Mouse (Mus musculus) midbrain, embryonic 11.5 days (tissue): ENCODE results near the gene Htr3b. TPM values are rescaled to one million over a fixed set of nuclear protein-coding genes. Genes with fewer than 3 reads are reported as not detected.

Source experiments
- ATAC-seq: fragments of 200-750 bp; cut with Nextera tagmentation; 2 replicates; pipeline ENCODE4 v1.8.0; 2017; ENCODE audit warnings: moderate TSS enrichment, moderate library complexity; ENCODE audit not compliant: low FRiP score
- DNase-seq: peaks from one replicate; pipeline ENCODE4 v3.0.0; 2015; ENCODE audit warnings: low spot score; ENCODE audit errors: missing footprints
- H3K27ac ChIP-seq: fragments of 300-500 bp; sonication (generic); 2 replicates; pipeline ENCODE4 v1.5.1; 2014; ENCODE audit warnings: low read depth, low read length
- H3K27me3 ChIP-seq: fragments of 300-500 bp; sonication (generic); 2 replicates; pipeline ENCODE4 v1.6.1; 2014; ENCODE audit warnings: mild to moderate bottlenecking, low read length, moderate library complexity, mixed read lengths; ENCODE audit not compliant: control insufficient read depth, insufficient read depth
- H3K36me3 ChIP-seq: fragments of 300-500 bp; sonication (generic); 2 replicates; pipeline ENCODE4 v1.6.1; 2014; ENCODE audit warnings: mild to moderate bottlenecking, low read length, moderate library complexity, mixed read lengths; ENCODE audit not compliant: control insufficient read depth, insufficient read depth
- H3K4me1 ChIP-seq: fragments of 300-500 bp; sonication (generic); 2 replicates; pipeline ENCODE4 v1.6.1; 2014; ENCODE audit warnings: low read length; ENCODE audit not compliant: control insufficient read depth, insufficient read depth
- H3K4me2 ChIP-seq: fragments of 300-500 bp; sonication (generic); 2 replicates; pipeline ENCODE4 v1.6.1; 2014; ENCODE audit warnings: mild to moderate bottlenecking, moderate library complexity
- H3K4me3 ChIP-seq: fragments of 300-500 bp; sonication (generic); 2 replicates; pipeline ENCODE4 v1.5.1; 2014; ENCODE audit warnings: low read depth, low read length
- H3K9ac ChIP-seq: fragments of 300-500 bp; sonication (generic); 2 replicates; pipeline ENCODE4 v1.6.1; 2014; ENCODE audit warnings: low read length
- H3K9me3 ChIP-seq: fragments of 300-500 bp; sonication (generic); 2 replicates; pipeline ENCODE4 v1.6.1; 2016; ENCODE audit warnings: low read length; ENCODE audit not compliant: control insufficient read depth
- WGBS: fragments of 180-500 bp; shearing (Covaris S2); extraction: QIAGEN DNeasy Blood & Tissue Kit; methylation state at CpG from one replicate; pipeline ENCODE4 v1.1.7; 2014; 5-methylcytosine and 5-hydroxymethylcytosine counted together
- polyA plus RNA-seq: library from polyadenylated mRNA; unstranded; fragments of >200 nt; fragmentation: Nextera tagmentation; extraction: Ambion mirVana; gene quantifications from 2 replicates; pipeline ENCODE4 v1.2.1, GENCODE M21; 2014

The Htr3b gene
- polyA plus RNA-seq = 0.08 TPM in 1 of 2 replicates, not detected in the other

DNA sequence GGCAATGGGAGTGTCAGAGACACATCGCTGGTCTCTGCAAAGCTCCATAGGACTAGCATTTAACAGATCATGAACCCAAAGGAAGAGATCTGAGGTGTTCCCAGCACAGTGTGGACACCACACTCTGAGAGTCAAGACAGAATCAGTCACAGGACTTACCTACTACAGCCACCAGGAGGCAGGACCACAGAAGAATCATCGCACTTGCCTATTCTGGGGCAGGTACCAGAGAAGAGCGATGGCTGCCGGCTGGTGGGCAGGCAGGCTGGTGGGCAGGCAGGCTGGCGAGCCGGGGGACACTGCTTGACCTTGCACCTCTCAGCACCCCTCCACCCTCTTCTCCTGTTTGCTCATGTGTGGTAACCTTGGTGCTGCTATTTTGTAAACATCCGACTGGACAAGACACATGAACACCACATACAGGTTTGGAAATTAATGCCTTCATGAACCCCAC lies at the start of gene Htr3b:
Gene Htr3b (minus strand): TSS at position 404 of the 454 bp plus-strand sequence.
- H3K4me3 ChIP-seq = no peak within 1 kb of the TSS
- no peak within 1 kb of the TSS for H3K27ac ChIP-seq
- H3K36me3 ChIP-seq = no peaks in the 10 kb centered on the region
- no peak for ATAC-seq
- H3K9me3 ChIP-seq = no peaks in the 10 kb centered on the region
- H3K4me1 ChIP-seq = no peaks in the 10 kb centered on the region
- DNase-seq = peak; percentile 79
- H3K4me2 ChIP-seq = no peak within 1 kb of the TSS
- no peaks in the 10 kb centered on the region for H3K27me3 ChIP-seq
- H3K9ac ChIP-seq = no peak within 1 kb of the TSS
- WGBS = 62% methylated on average over 7 of the region's 7 CpGs

DNA sequence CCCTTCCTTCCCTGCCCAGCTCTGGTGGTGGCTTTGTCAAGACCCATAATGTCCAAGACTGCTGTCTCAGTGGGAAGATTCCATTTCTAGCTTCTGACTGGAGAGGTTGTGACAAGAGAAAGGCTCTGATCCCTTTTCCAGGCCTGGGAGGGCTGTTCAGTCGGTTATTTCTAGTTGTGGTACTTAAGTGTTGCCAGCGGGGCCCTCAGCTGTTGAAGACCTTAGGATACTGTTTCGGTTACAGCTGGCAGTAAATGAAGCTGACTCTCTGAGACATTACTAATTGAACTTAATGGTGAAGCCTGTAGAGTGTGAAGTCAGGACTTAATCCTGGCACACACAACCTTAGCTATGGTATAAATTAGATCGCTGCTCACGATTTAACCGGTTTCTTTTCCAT lies 34.5 kb upstream of the Htr3b start:
- ATAC-seq (no peak), DNase-seq (peak; percentile 76)
- H3K4me1 ChIP-seq = no peaks in the 10 kb centered on the region
- no peaks in the 10 kb centered on the region for H3K27me3 ChIP-seq
- peaks cover 1% of the 10 kb centered on the region; the same call in 1 of the 2 replicates for H3K36me3 ChIP-seq
- WGBS = 85% methylated on average over 6 of the region's 6 CpGs
- H3K4me3 ChIP-seq = no peak overlapping the region
- no peak overlapping the region for H3K4me2 ChIP-seq
- no peak overlapping the region for H3K9ac ChIP-seq
- H3K27ac ChIP-seq = no peak overlapping the region
- H3K9me3 ChIP-seq = no peaks in the 10 kb centered on the region

DNA sequence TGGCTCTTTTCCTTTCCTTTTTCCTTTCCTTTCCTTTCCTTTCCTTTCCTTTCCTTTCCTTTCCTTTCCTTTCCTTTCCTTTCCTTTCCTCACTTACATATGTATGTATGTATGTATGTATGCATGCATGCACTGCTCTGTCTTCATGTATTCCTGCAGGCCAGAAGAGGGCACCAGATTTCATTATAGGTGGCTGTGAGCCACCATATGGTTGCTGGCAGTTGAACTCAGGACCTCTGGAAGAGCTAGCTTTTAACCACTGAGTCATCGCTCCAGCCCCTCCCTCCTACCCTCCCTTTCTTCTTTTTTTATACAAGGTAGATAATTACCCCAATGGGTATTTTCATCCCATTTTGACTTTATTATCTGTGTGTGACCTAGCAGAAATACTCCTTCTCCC lies 30.9 kb upstream of the Htr3b start:
- no peak for ATAC-seq
- H3K27ac ChIP-seq = no peak overlapping the region
- H3K27me3 ChIP-seq = no peaks in the 10 kb centered on the region
- no peaks in the 10 kb centered on the region for H3K9me3 ChIP-seq
- DNase-seq = no peak
- 88% methylated on average over 1 of the region's 1 CpGs for WGBS
- H3K36me3 ChIP-seq = peaks cover 6% of the 10 kb centered on the region; the same call in 1 of the 2 replicates
- H3K4me2 ChIP-seq = no peak overlapping the region
- H3K4me3 ChIP-seq = no peak overlapping the region
- H3K9ac ChIP-seq = no peak overlapping the region
- H3K4me1 ChIP-seq = peaks cover 4% of the 10 kb centered on the region

DNA sequence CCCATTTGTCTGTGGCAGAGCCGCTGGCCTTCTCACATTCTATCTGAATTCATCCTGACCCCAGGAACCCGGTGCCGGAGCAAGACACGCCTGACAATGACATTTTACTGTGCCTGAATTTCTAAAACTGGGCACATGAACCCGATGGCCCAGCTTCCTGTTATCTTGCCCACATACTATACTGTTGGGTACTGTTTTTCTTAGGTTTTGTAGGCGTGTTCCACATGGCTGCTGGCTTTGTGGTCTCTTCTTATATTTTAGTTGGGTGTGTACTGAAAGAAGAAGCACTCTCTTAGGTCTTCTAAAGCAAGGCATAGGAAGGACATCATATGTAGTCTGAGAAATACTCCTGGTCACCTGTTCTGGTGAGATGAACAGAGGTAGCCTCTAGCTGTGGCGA lies 30.0 kb upstream of the Htr3b start:
- H3K27me3 ChIP-seq = no peaks in the 10 kb centered on the region
- H3K4me1 ChIP-seq = peaks cover 4% of the 10 kb centered on the region
- no peak overlapping the region for H3K27ac ChIP-seq
- 93% methylated on average over 7 of the region's 7 CpGs for WGBS
- H3K9ac ChIP-seq = no peak overlapping the region
- no peak overlapping the region for H3K4me2 ChIP-seq
- H3K36me3 ChIP-seq = peaks cover 6% of the 10 kb centered on the region; the same call in 1 of the 2 replicates
- H3K9me3 ChIP-seq = no peaks in the 10 kb centered on the region
- ATAC-seq = no peak
- H3K4me3 ChIP-seq = no peak overlapping the region
- no peak for DNase-seq

DNA sequence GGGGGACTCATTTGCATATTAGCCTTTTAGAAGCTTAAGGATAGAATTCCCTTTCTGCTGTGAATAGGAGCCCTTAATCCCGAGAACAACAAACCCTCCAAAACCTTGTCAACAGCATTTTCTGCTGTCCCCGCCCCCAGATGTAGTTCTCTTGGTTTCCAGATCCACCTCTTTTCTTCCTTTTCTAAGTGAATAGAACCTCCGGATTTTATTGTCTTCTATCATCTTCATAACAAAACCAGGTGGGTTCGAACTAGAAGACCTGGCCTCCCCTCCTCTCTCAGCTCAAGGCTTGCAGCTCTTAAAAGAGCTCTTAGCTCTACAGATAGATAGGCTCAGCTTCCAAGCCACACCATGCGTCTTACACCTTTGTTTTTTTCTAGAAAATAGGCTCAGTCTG lies 26.9 kb upstream of the Htr3b start:
- H3K27ac ChIP-seq = no peak overlapping the region
- no peak for DNase-seq
- 32% methylated on average over 5 of the region's 5 CpGs for WGBS

DNA sequence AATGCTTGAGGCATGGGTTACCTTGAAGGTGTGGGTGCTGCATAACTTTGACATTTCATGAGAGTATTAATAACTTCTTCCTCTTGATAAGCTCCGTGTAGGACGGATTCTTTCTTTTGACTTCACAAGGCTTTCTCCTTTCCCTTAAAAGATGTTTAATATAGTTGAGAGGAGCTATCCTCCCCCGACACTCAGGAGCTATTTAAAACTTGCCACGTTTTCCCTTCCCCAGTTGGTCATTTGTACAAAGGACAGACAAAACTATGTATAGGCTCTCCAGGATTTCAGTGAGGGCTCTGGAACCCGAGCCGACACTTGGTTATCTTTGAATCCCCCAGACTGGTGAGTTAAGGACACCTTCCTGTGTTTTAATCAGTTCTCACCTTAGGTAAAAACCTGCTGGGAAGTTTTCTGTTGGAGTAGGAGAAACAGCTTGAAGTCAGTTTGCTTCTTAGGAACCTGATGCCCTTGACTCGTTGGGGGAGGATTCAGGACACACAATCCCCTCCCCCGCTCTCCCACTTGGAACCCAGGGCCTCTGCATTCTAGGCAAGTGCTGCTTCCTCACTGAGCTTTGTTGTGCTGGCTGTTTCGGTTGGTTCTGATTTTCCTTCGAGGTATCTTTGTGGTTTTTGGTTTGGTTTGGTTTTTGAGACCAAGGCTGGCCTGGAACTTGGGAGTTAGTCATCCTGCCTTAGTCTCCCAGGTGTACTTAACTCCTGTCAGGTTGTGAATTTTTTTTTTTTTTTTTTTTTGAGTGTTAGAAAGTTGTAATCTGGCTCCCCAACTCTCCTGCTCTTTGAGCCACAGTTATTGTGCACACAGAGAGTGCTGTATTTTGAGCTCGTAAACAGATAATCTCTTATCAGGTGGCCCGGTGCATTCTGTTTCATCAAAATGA lies 22.7 kb upstream of the Htr3b start:
- no peaks in the 10 kb centered on the region for H3K27me3 ChIP-seq
- no peaks in the 10 kb centered on the region for H3K9me3 ChIP-seq
- H3K4me3 ChIP-seq = peak overlapping the region; percentile 19
- ATAC-seq = no peak
- DNase-seq = peak; percentile 88
- H3K9ac ChIP-seq = no peak overlapping the region
- peaks cover 14% of the 10 kb centered on the region for H3K4me1 ChIP-seq
- H3K36me3 ChIP-seq = no peaks in the 10 kb centered on the region
- H3K27ac ChIP-seq = no peak overlapping the region
- peak overlapping the region; percentile 51 for H3K4me2 ChIP-seq
- WGBS = 26% methylated on average over 12 of the region's 12 CpGs

More for the DNA sequence above, 26.9 kb upstream of the Htr3b start:
- Histone ChIP-seq H3K4me3 (no peak overlapping the region), H3K9ac (no peak overlapping the region), H3K27me3 (no peaks in the 10 kb centered on the region), H3K9me3 (no peaks in the 10 kb centered on the region), H3K4me1 (peaks cover 12% of the 10 kb centered on the region), H3K4me2 (no peak overlapping the region), H3K36me3 (peaks cover 6% of the 10 kb centered on the region; the same call in 1 of the 2 replicates)
- no peak for ATAC-seq

DNA sequence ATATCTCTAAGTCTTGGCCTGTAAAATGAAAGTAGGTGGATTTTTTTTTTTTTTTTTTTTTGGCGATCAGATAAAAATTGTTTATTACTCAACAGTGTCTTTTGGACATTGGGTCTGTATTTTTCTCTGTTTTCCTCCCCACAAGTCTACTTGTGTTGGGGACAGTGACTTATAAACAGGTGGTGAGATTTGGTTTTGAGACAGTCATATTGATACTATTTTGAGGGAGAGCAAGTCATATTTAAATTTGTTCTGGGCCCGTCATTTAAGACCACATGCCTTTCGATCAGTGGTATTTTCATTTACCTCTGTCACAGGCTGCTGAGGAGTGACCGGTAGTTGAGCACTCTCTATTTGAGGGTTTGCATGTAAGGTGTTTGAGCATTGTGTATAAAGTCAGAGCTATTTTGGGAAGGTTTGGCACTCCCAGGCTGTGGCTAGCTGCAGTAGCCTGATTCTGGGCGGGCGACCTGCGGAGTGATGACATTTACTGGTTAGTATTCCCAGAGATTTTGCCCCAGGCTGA lies 21.9 kb upstream of the Htr3b start:
- peaks cover 14% of the 10 kb centered on the region for H3K4me1 ChIP-seq

DNA sequence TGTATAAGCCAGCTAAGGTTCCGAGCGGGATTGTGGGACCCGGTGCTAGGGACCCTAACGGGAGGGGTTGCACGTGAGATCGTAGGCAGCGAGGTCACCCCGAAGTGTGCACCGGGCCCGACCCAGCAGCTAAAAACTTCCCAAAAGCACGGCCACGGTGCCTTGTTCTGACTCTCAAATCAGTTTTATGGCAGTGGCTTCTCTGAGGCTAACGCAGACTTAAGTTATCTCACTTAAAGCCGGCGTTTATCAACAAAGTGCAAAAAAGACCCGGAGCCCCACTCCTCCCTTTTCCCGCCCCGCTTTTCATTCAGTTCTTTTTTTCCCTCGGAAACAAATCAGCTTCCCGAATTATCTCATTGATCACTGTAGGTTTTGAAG lies 20.9 kb upstream of the Htr3b start:
- H3K9ac ChIP-seq = peak overlapping the region; percentile 74
- no peak for ATAC-seq
- DNase-seq = peak; percentile 98
- no peaks in the 10 kb centered on the region for H3K27me3 ChIP-seq
- peak overlapping the region; percentile 12; the same call in 1 of the 2 replicates for H3K27ac ChIP-seq
- peak overlapping the region; percentile 51 for H3K4me2 ChIP-seq
- no peaks in the 10 kb centered on the region for H3K9me3 ChIP-seq
- no peaks in the 10 kb centered on the region for H3K36me3 ChIP-seq
- H3K4me1 ChIP-seq = peaks cover 10% of the 10 kb centered on the region
- H3K4me3 ChIP-seq = peak overlapping the region; percentile 60
- WGBS = 0% methylated on average over 20 of the region's 20 CpGs

More for the DNA sequence above, 21.9 kb upstream of the Htr3b start:
- H3K27ac ChIP-seq = no peak overlapping the region
- no peak for ATAC-seq
- WGBS = 14% methylated on average over 7 of the region's 7 CpGs
- H3K4me3 ChIP-seq = peak overlapping the region; percentile 19
- no peaks in the 10 kb centered on the region for H3K27me3 ChIP-seq
- H3K36me3 ChIP-seq = no peaks in the 10 kb centered on the region
- H3K9me3 ChIP-seq = no peaks in the 10 kb centered on the region
- H3K9ac ChIP-seq = no peak overlapping the region
- DNase-seq = no peak
- H3K4me2 ChIP-seq = peak overlapping the region; percentile 51
